Mouse (Mus musculus) erythroblast, adult 5-6 weeks (primary cell): ENCODE data around the gene Ppp2r5b. TPM values are rescaled to one million over a fixed set of nuclear protein-coding genes. Genes with fewer than 3 reads are reported as not detected.

ENCODE experiments used
- ATAC-seq: replicated peaks from 2 replicates; pipeline ENCODE4 v1.8.0; 2016; ENCODE audit warnings: moderate number of reproducible peaks, mild to moderate bottlenecking, moderate TSS enrichment, inconsistent platforms; ENCODE audit not compliant: poor library complexity, low FRiP score, severe bottlenecking
- total RNA-seq, 2 experiments: library from RNA; stranded (forward) in 1 of 2; stranded (reverse) in 1 of 2; fragments of 150-400 nt in 1 of 2; fragments of 200-764, 138-1000 nt in 1 of 2; gene quantifications; 2 replicates each; pipeline versions ENCODE4 v1.2.3 to v1.2.4; 2015 to 2017; ENCODE audit warnings: low replicate concordance in 2 of 2

Gene Ppp2r5b
- total RNA-seq, 2 experiments from 2014 or later, result 45.5 to 117 TPM

GRCm38 (mm10) chr19:6270661-6271060 is 35.0 kb upstream of the Ppp2r5b start:
- ATAC-seq, result no peak

GRCm38 (mm10) chr19:6269798-6270475 is 34.3 kb upstream of the Ppp2r5b start:
- ATAC-seq, result no peak

GRCm38 (mm10) chr19:6268670-6269132 is 33.0 kb upstream of the Ppp2r5b start:
- no peak for ATAC-seq

- ATAC-seq, result peak; percentile 79
Measured at GRCm38 (mm10) chr19:6268170-6268528, 32.5 kb upstream of the Ppp2r5b start.

- ATAC-seq, result peak; percentile 22
Measured at GRCm38 (mm10) chr19:6267306-6268169, 31.9 kb upstream of the Ppp2r5b start.

GRCm38 (mm10) chr19:6265727-6266182 is 30.1 kb upstream of the Ppp2r5b start:
- ATAC-seq, result no peak

- no peak for ATAC-seq
Measured at GRCm38 (mm10) chr19:6264945-6265344, 29.3 kb upstream of the Ppp2r5b start.

GRCm38 (mm10) chr19:6264200-6264599 is 28.5 kb upstream of the Ppp2r5b start:
- ATAC-seq, result no peak

GRCm38 (mm10) chr19:6262839-6263433 is 27.3 kb upstream of the Ppp2r5b start:
- no peak for ATAC-seq

- peak; percentile 66 for ATAC-seq
Measured at GRCm38 (mm10) chr19:6262222-6262621, 26.6 kb upstream of the Ppp2r5b start.

GRCm38 (mm10) chr19:6261379-6261778 is 25.7 kb upstream of the Ppp2r5b start:
- ATAC-seq, result no peak

GRCm38 (mm10) chr19:6260946-6261345 is 25.3 kb upstream of the Ppp2r5b start:
- no peak for ATAC-seq

GRCm38 (mm10) chr19:6260428-6260827 is 24.8 kb upstream of the Ppp2r5b start:
- no peak for ATAC-seq

- ATAC-seq, result no peak
Measured at GRCm38 (mm10) chr19:6253021-6253420, 17.3 kb upstream of the Ppp2r5b start.

GRCm38 (mm10) chr19:6247526-6248300 is 12.0 kb upstream of the Ppp2r5b start:
- no peak for ATAC-seq

GRCm38 (mm10) chr19:6245806-6246205 is 10.1 kb upstream of the Ppp2r5b start:
- no peak for ATAC-seq

GRCm38 (mm10) chr19:6243226-6243625 is 7.6 kb upstream of the Ppp2r5b start:
- ATAC-seq, result no peak

- peak; percentile 64 for ATAC-seq
Measured at GRCm38 (mm10) chr19:6242281-6242680, 6.6 kb upstream of the Ppp2r5b start.

GRCm38 (mm10) chr19:6241274-6242107 is 5.8 kb upstream of the Ppp2r5b start, which contains the start of gene Atg2a:
Gene Atg2a, plus strand, starts transcription at chr19:6241668.
- peak; percentile 84 for ATAC-seq
